Mouse (Mus musculus) neural tube, embryonic 12.5 days (tissue): Measurements from ENCODE around the gene Stab2. TPM values are rescaled to one million over a fixed set of nuclear protein-coding genes. Genes with fewer than 3 reads are reported as not detected.

Experiments
- ATAC-seq: fragments of 200-750 bp; cut with Nextera tagmentation; 2 replicates; pipeline ENCODE4 v1.8.0; 2017; ENCODE audit warnings: low read depth, mild to moderate bottlenecking, moderate TSS enrichment, moderate library complexity; ENCODE audit not compliant: low FRiP score
- H3K27ac ChIP-seq: fragments of 300-500 bp; sonication (generic); 2 replicates; pipeline ENCODE4 v1.5.1; 2016
- H3K27me3 ChIP-seq: fragments of 300-500 bp; sonication (generic); replicated peaks from 2 replicates; pipeline ENCODE4 v1.6.1; 2016; ENCODE audit warnings: mild to moderate bottlenecking
- H3K36me3 ChIP-seq: fragments of 300-500 bp; sonication (generic); 2 replicates; pipeline ENCODE4 v1.6.1; 2016; ENCODE audit warnings: mild to moderate bottlenecking
- H3K4me1 ChIP-seq: fragments of 300-500 bp; sonication (generic); 2 replicates; pipeline ENCODE4 v1.6.1; 2016
- H3K4me2 ChIP-seq: fragments of 300-500 bp; sonication (generic); replicated peaks from 2 replicates; pipeline ENCODE4 v1.6.1; 2016; ENCODE audit warnings: mild to moderate bottlenecking
- H3K4me3 ChIP-seq: fragments of 300-500 bp; sonication (generic); 2 replicates; pipeline ENCODE4 v1.5.1; 2016
- H3K9ac ChIP-seq: fragments of 300-500 bp; sonication (generic); 2 replicates; pipeline ENCODE4 v1.6.1; 2016; ENCODE audit warnings: mild to moderate bottlenecking
- H3K9me3 ChIP-seq: fragments of 300-500 bp; sonication (generic); 2 replicates; pipeline ENCODE4 v1.6.1; 2016; ENCODE audit warnings: mild to moderate bottlenecking
- WGBS: fragments of 180-500 bp; shearing (Covaris S2); methylation state at CpG from one replicate; pipeline ENCODE4 v1.1.7; 2016; 5-methylcytosine and 5-hydroxymethylcytosine counted together
- polyA plus RNA-seq: library from polyadenylated mRNA; unstranded; fragments of >200 nt; fragmentation: Nextera tagmentation; extraction: Ambion mirVana; gene quantifications from 2 replicates; pipeline ENCODE4 v1.2.1, GENCODE M21; 2016

The Stab2 gene
- polyA plus RNA-seq, 1 experiment from 2014 or later = 0.20 TPM

- Histone ChIP-seq H3K4me1 (no peaks in the 10 kb centered on the region), H3K27ac (no peak overlapping the region), H3K4me3 (no peak overlapping the region), H3K27me3 (no peaks in the 10 kb centered on the region), H3K9ac (no peak overlapping the region), H3K36me3 (no peaks in the 10 kb centered on the region), H3K4me2 (no peak overlapping the region), H3K9me3 (no peaks in the 10 kb centered on the region)
- 34% methylated on average over 6 of the region's 6 CpGs for WGBS
- no peak for ATAC-seq
Observed at GRCm38 (mm10) chr10:86934376-86934775, 73.4 kb downstream of the Stab2 start.

- ATAC-seq = no peak
- no peaks in the 10 kb centered on the region for H3K9me3 ChIP-seq
- no peaks in the 10 kb centered on the region for H3K27me3 ChIP-seq
- 43% methylated on average over 3 of the region's 3 CpGs for WGBS
- no peak overlapping the region for H3K4me3 ChIP-seq
- no peak overlapping the region for H3K27ac ChIP-seq
- no peak overlapping the region for H3K9ac ChIP-seq
- no peaks in the 10 kb centered on the region for H3K4me1 ChIP-seq
- H3K4me2 ChIP-seq = no peak overlapping the region
- H3K36me3 ChIP-seq = no peaks in the 10 kb centered on the region
Observed at GRCm38 (mm10) chr10:86933906-86934305, 73.9 kb downstream of the Stab2 start.

- ATAC-seq = no peak
- no peaks in the 10 kb centered on the region for H3K9me3 ChIP-seq
- 82% methylated on average over 9 of the region's 9 CpGs for WGBS
Observed at GRCm38 (mm10) chr10:86933180-86933695, 74.6 kb downstream of the Stab2 start.

GRCm38 (mm10) chr10:86923602-86924001 is 84.2 kb downstream of the Stab2 start:
- ATAC-seq = no peak
- H3K9me3 ChIP-seq = no peaks in the 10 kb centered on the region
- no peaks in the 10 kb centered on the region for H3K4me1 ChIP-seq
- H3K4me2 ChIP-seq = no peak overlapping the region
- H3K27ac ChIP-seq = no peak overlapping the region
- no peaks in the 10 kb centered on the region for H3K27me3 ChIP-seq
- no peaks in the 10 kb centered on the region for H3K36me3 ChIP-seq
- WGBS = 100% methylated on average over 1 of the region's 1 CpGs
- no peak overlapping the region for H3K4me3 ChIP-seq
- no peak overlapping the region for H3K9ac ChIP-seq

More at GRCm38 (mm10) chr10:86933180-86933695, 74.6 kb downstream of the Stab2 start:
- Histone ChIP-seq H3K9ac (no peak overlapping the region), H3K4me2 (no peak overlapping the region), H3K27ac (no peak overlapping the region), H3K36me3 (no peaks in the 10 kb centered on the region), H3K4me1 (no peaks in the 10 kb centered on the region), H3K27me3 (no peaks in the 10 kb centered on the region), H3K4me3 (no peak overlapping the region)

GRCm38 (mm10) chr10:86915595-86915994 is 92.2 kb downstream of the Stab2 start:
- Histone ChIP-seq H3K4me1 (no peaks in the 10 kb centered on the region), H3K27me3 (no peaks in the 10 kb centered on the region), H3K4me3 (no peak overlapping the region), H3K9me3 (no peaks in the 10 kb centered on the region), H3K27ac (no peak overlapping the region), H3K4me2 (no peak overlapping the region), H3K9ac (no peak overlapping the region), H3K36me3 (no peaks in the 10 kb centered on the region)
- ATAC-seq = no peak

DNA sequence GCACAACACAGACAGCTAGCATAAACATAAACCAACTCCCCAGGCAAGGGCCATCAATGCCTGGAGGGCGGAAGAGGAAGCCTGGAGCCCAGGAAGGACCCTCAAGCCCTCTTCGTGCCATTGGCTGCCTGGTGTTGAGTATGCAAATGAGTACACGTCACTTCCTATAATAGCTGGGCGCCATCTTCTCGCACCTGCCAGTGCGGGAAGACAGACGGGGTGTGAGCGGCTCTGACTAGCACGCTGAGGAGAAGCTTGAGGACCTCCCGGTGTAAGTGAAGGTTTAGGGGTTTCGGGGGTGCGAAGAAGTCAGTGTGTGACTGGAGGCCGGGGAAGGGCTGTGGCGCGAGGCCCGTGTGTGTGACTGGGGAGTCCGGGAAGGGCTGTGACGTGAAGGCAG is 99.3 kb downstream of the Stab2 start:
- no peak overlapping the region for H3K27ac ChIP-seq
- no peak overlapping the region for H3K4me3 ChIP-seq
- no peak overlapping the region for H3K9ac ChIP-seq
- H3K9me3 ChIP-seq = 0 out of 2 replicates have a peak, but pooled peaks cover 4% of the 10 kb centered on the region
- no peak overlapping the region for H3K4me2 ChIP-seq
- ATAC-seq = no peak
- no peaks in the 10 kb centered on the region for H3K4me1 ChIP-seq
- 94% methylated on average over 18 of the region's 18 CpGs for WGBS
- no peaks in the 10 kb centered on the region for H3K36me3 ChIP-seq
- H3K27me3 ChIP-seq = no peaks in the 10 kb centered on the region

DNA sequence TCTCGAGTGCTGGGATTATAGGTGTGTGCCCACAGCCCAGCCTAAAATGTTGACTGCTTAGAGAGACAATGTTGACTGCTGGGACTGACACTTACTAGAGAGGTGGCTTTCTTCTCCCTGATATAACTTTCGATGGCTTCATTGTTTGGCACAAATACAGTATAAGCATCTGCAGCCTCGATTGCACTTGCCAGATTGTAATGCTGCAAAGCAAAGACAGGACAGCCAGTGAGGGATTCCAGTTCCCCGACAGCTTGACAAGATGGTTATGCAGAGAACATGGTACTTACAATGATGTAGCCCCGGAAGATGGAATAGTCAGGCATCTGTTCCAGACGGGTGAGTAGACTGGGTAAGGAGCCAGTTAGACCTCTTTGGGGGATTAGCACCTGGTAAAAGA is 100.8 kb downstream of the Stab2 start:
- 0 out of 2 replicates have a peak, but pooled peaks cover 4% of the 10 kb centered on the region for H3K9me3 ChIP-seq
- H3K4me3 ChIP-seq = no peak overlapping the region
- no peak overlapping the region for H3K9ac ChIP-seq
- no peaks in the 10 kb centered on the region for H3K27me3 ChIP-seq
- H3K4me2 ChIP-seq = no peak overlapping the region
- WGBS = 87% methylated on average over 6 of the region's 6 CpGs
- H3K4me1 ChIP-seq = no peaks in the 10 kb centered on the region
- ATAC-seq = no peak
- H3K36me3 ChIP-seq = no peaks in the 10 kb centered on the region
- H3K27ac ChIP-seq = no peak overlapping the region

DNA sequence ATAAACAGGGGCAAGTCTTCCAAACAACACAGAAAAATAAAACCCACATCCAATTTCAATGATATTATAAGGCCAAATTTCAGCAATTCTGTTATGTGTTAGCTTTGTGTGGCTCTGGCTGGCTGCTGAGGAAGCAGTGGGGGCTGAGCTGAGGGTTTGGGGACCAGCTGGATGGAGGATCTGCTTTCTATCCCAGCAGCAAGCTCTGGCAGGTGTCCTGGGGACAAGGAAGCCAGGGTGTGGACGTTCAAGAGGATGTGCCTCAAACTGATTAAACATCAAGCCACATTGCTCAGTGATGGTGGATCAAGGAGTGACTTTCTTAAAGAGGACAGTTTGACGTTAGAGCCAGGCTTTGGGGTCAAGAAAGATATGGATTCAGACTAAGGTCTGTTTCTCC is 112.3 kb downstream of the Stab2 start:
- H3K9me3 ChIP-seq = no peaks in the 10 kb centered on the region
- no peak overlapping the region for H3K4me2 ChIP-seq
- no peak for ATAC-seq
- H3K27me3 ChIP-seq = no peaks in the 10 kb centered on the region
- H3K9ac ChIP-seq = no peak overlapping the region
- no peak overlapping the region for H3K27ac ChIP-seq
- no peaks in the 10 kb centered on the region for H3K4me1 ChIP-seq
- no peaks in the 10 kb centered on the region for H3K36me3 ChIP-seq
- WGBS = 71% methylated on average over 2 of the region's 2 CpGs
- H3K4me3 ChIP-seq = no peak overlapping the region

DNA sequence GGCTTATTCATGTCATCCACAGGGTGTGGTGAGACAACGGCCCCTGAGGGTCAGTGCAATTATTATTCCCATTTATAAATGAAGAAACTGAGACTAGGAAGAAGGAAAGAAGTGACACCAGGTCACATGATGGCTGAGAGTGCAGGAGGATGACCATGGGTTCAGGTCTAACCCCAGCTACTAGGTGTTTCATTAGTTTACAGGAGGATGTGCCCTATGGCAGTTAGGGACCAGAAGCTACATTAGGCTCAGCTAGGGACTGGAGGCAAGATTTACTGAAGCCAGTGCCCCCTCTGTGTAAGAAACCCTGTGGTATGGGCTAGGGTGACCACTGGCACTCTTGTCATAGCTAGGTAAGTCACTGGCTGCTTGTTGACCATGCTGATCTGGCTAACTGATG is 116.8 kb downstream of the Stab2 start:
- H3K4me3 ChIP-seq = no peak overlapping the region
- no peak overlapping the region for H3K27ac ChIP-seq
- H3K4me1 ChIP-seq = no peaks in the 10 kb centered on the region
- H3K9ac ChIP-seq = no peak overlapping the region
- 85% methylated on average over 1 of the region's 1 CpGs for WGBS
- H3K9me3 ChIP-seq = no peaks in the 10 kb centered on the region
- ATAC-seq = no peak
- H3K36me3 ChIP-seq = no peaks in the 10 kb centered on the region
- no peaks in the 10 kb centered on the region for H3K27me3 ChIP-seq
- H3K4me2 ChIP-seq = no peak overlapping the region

DNA sequence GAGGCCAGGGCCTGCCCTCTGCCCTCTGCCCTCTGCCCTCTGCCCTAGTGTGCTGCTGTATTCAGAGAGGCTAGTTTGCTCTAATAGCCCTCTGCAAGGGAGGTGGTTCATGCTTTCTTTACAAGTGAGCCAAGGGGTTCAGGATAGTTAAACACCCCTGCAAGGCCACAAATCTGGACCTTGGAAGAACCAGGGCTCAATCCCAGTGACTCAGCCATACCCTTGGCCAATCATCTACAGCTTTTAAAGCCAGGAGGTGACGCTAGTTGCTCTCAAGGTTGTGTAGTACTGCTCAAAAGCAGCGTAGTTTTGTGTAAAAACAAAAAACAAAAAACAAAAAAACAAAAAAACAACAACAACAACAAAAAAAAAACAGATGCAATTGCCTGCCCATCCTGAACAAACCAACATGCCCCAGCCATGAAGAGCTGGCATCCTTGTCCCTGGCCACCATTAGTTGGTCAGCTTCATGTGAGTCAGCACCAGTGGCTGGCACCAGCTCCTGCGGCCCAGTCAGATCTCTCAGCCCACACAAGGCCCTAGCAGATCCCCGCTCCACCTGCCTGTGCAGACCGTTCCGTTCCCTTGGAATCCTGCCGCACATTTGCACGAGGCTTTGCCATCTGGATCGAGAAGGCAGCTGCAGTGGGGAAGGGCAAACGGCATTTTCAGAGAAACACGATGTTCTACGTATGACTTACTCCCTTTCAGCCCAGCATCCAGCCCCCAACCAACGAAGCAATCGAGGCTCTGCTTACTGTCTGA is 117.5 kb downstream of the Stab2 start:
- no peaks in the 10 kb centered on the region for H3K9me3 ChIP-seq
- 90% methylated on average over 14 of the region's 14 CpGs for WGBS
- no peaks in the 10 kb centered on the region for H3K27me3 ChIP-seq
- no peaks in the 10 kb centered on the region for H3K36me3 ChIP-seq
- H3K4me3 ChIP-seq = no peak overlapping the region
- H3K27ac ChIP-seq = no peak overlapping the region
- no peak overlapping the region for H3K9ac ChIP-seq
- no peak overlapping the region for H3K4me2 ChIP-seq
- no peaks in the 10 kb centered on the region for H3K4me1 ChIP-seq
- ATAC-seq = no peak

- H3K9ac ChIP-seq = no peak overlapping the region
- no peaks in the 10 kb centered on the region for H3K4me1 ChIP-seq
- no peaks in the 10 kb centered on the region for H3K27me3 ChIP-seq
- no peaks in the 10 kb centered on the region for H3K36me3 ChIP-seq
- no peak overlapping the region for H3K27ac ChIP-seq
- no peak overlapping the region for H3K4me2 ChIP-seq
- no peak overlapping the region for H3K4me3 ChIP-seq
- H3K9me3 ChIP-seq = no peaks in the 10 kb centered on the region
- ATAC-seq = no peak
Observed at GRCm38 (mm10) chr10:86889440-86889839, 118.4 kb downstream of the Stab2 start.

GRCm38 (mm10) chr10:86886434-86886833 is 121.4 kb downstream of the Stab2 start:
- Histone ChIP-seq H3K9ac (no peak overlapping the region), H3K4me3 (no peak overlapping the region), H3K36me3 (no peaks in the 10 kb centered on the region), H3K27ac (no peak overlapping the region), H3K4me2 (no peak overlapping the region), H3K4me1 (no peaks in the 10 kb centered on the region), H3K27me3 (no peaks in the 10 kb centered on the region), H3K9me3 (no peaks in the 10 kb centered on the region)
- no peak for ATAC-seq
- 93% methylated on average over 1 of the region's 1 CpGs for WGBS

GRCm38 (mm10) chr10:86881448-86881847 is 126.4 kb downstream of the Stab2 start:
- Histone ChIP-seq H3K9ac (no peak overlapping the region), H3K27ac (no peak overlapping the region), H3K4me1 (no peaks in the 10 kb centered on the region), H3K4me3 (no peak overlapping the region), H3K36me3 (no peaks in the 10 kb centered on the region), H3K4me2 (no peak overlapping the region), H3K9me3 (no peaks in the 10 kb centered on the region), H3K27me3 (no peaks in the 10 kb centered on the region)
- no peak for ATAC-seq
